Mouse (Mus musculus) intestine, embryonic 14.5 days (tissue): ENCODE data around the gene Hoxb8. TPM values are rescaled to one million over a fixed set of nuclear protein-coding genes. Genes with fewer than 3 reads are reported as not detected.

Experiments
- ATAC-seq: fragments of 200-750 bp; cut with Nextera tagmentation; replicated peaks from 2 replicates; pipeline ENCODE4 v1.8.0; 2017; ENCODE audit warnings: low read depth, moderate number of reproducible peaks, moderate TSS enrichment, moderate library complexity; ENCODE audit not compliant: low FRiP score, low TSS enrichment
- DNase-seq: peaks from one replicate; pipeline ENCODE4 v3.0.0-alpha.2; 2018; ENCODE audit warnings: low spot score
- H3K27ac ChIP-seq: fragments of 300-500 bp; sonication (generic); 2 replicates; pipeline ENCODE4 v1.5.1; 2014; ENCODE audit warnings: low read depth, mild to moderate bottlenecking, control low read depth
- H3K27me3 ChIP-seq: fragments of 300-500 bp; sonication (generic); replicated peaks from 2 replicates; pipeline ENCODE4 v1.6.1; 2014; ENCODE audit warnings: low read length, control low read depth; ENCODE audit not compliant: control insufficient read depth, insufficient read depth
- H3K36me3 ChIP-seq: fragments of 300-500 bp; sonication (generic); 2 replicates; pipeline ENCODE4 v1.6.1; 2014; ENCODE audit warnings: low read length, control low read depth; ENCODE audit not compliant: control insufficient read depth, insufficient read depth
- H3K4me1 ChIP-seq: fragments of 300-500 bp; sonication (generic); replicated peaks from 2 replicates; pipeline ENCODE4 v1.6.1; 2014; ENCODE audit warnings: low read length, control low read depth, mixed read lengths; ENCODE audit not compliant: control insufficient read depth, insufficient read depth
- H3K4me2 ChIP-seq: fragments of 300-500 bp; sonication (generic); 2 replicates; pipeline ENCODE4 v1.6.1; 2014; ENCODE audit warnings: low read length
- H3K4me3 ChIP-seq: fragments of 300-500 bp; sonication (generic); 2 replicates; pipeline ENCODE4 v1.5.1; 2014; ENCODE audit warnings: low read depth, low read length, control low read depth, mixed read lengths
- H3K9ac ChIP-seq: fragments of 300-500 bp; sonication (generic); 2 replicates; pipeline ENCODE4 v1.6.1; 2014; ENCODE audit warnings: mild to moderate bottlenecking, low read length
- H3K9me3 ChIP-seq: fragments of 300-500 bp; sonication (generic); 2 replicates; pipeline ENCODE4 v1.6.1; 2016; ENCODE audit warnings: low read length, control low read depth; ENCODE audit not compliant: control insufficient read depth
- WGBS: fragments of 180-500 bp; shearing (Covaris S2); extraction: QIAGEN DNeasy Blood & Tissue Kit; methylation state at CpG from one replicate; pipeline ENCODE4 v1.1.7; 2014; 5-methylcytosine and 5-hydroxymethylcytosine counted together
- microRNA counts: library from miRNA; unstranded; fragments of <30 nt; microRNA quantifications from one replicate; lab custom pipeline; 2016
- microRNA-seq: library from miRNA; unstranded; fragments of <30 nt; microRNA quantifications from one replicate; pipeline ENCODE4, GENCODE M21; 2016
- polyA plus RNA-seq: library from polyadenylated mRNA; unstranded; fragments of >200 nt; fragmentation: Nextera tagmentation; extraction: Ambion mirVana; gene quantifications from 2 replicates; pipeline ENCODE4 v1.2.1, GENCODE M21; 2014

Gene Hoxb8
- polyA plus RNA-seq, 1 experiment from 2014 or later, result 1.7 TPM

GRCm38 (mm10) chr11:96333241-96334001 lies 51.7 kb downstream of the Hoxb8 start:
- Histone ChIP-seq H3K36me3 (peaks cover 10% of the 10 kb centered on the region; the same call in 1 of the 2 replicates), H3K27me3 (no peaks in the 10 kb centered on the region), H3K9ac (peak overlapping the region; percentile 83), H3K4me3 (peak overlapping the region; percentile 43), H3K4me2 (peak overlapping the region; percentile 89), H3K9me3 (no peaks in the 10 kb centered on the region), H3K4me1 (peaks cover 83% of the 10 kb centered on the region), H3K27ac (peak overlapping the region; percentile 99)
- 10% methylated on average over 17 of the region's 17 CpGs for WGBS
- peak; percentile 82 for DNase-seq
- peak; percentile 41; the same call in 1 of the 2 replicates for ATAC-seq

GRCm38 (mm10) chr11:96334002-96334364 lies 52.3 kb downstream of the Hoxb8 start:
- Histone ChIP-seq H3K4me1 (peaks cover 84% of the 10 kb centered on the region), H3K4me3 (peak overlapping the region; percentile 43), H3K9ac (peak overlapping the region; percentile 83), H3K9me3 (no peaks in the 10 kb centered on the region), H3K36me3 (peaks cover 10% of the 10 kb centered on the region; the same call in 1 of the 2 replicates), H3K27ac (peak overlapping the region; percentile 99), H3K27me3 (no peaks in the 10 kb centered on the region), H3K4me2 (peak overlapping the region; percentile 89)
- ATAC-seq (no peak), DNase-seq (peak; percentile 73)
- WGBS, result 9% methylated on average over 2 of the region's 2 CpGs

MicroRNAs within 50 kb of the gene (microRNA counts, 519-probe panel; counts per million panel counts)
- microRNA mmu-miR-10a (lab: Ali Mortazavi, UCI) (5,538 counts per million, percentile 93 among the panel's probes with 10 or more counts), microRNA mmu-miR-196a (lab: Ali Mortazavi, UCI) (4,108 counts per million, percentile 64 among the panel's probes with 10 or more counts)

Small RNA genes lying within 50 kb of the gene (microRNA-seq; reads per million reads assigned to microRNA genes)
- gene Mir10a, result 83,668 reads per million, percentile 100 among the genes with 10 or more reads in this experiment
- gene Mir196a-1, result 9.7 reads per million, percentile 39 among the genes with 10 or more reads in this experiment

Other genes starting within 250 kb of the Hoxb8 start
- 37.1 and 39.3 TPM in 2 replicates for gene Snf8, start 247.0 kb upstream of the Hoxb8 start, polyA plus RNA-seq
- gene Ube2z, start 216.5 kb upstream of the Hoxb8 start, polyA plus RNA-seq, result 33.5 and 33.9 TPM in 2 replicates
- 943 and 1,086 TPM in 2 replicates for gene Atp5g1, start 206.2 kb upstream of the Hoxb8 start, polyA plus RNA-seq
- 0.11 TPM in 1 of 2 replicates, not detected in the other for gene Calcoco2, start 169.9 kb upstream of the Hoxb8 start, polyA plus RNA-seq
- 0.15 and 0.22 TPM in 2 replicates for gene Ttll6, start 148.1 kb upstream of the Hoxb8 start, polyA plus RNA-seq
- not detected in 2 replicates for gene Hoxb13, start 87.6 kb upstream of the Hoxb8 start, polyA plus RNA-seq
- gene Hoxb9, start 10.4 kb upstream of the Hoxb8 start, polyA plus RNA-seq, result 1.0 and 1.1 TPM in 2 replicates
- 11.7 and 13.2 TPM in 2 replicates for gene Hoxb7, start 4.7 kb downstream of the Hoxb8 start, polyA plus RNA-seq
- gene Hoxb6, start 10.6 kb downstream of the Hoxb8 start, polyA plus RNA-seq, result 18.1 and 24.1 TPM in 2 replicates
- 49.6 and 51.6 TPM in 2 replicates for gene Hoxb5, start 21.4 kb downstream of the Hoxb8 start, polyA plus RNA-seq
- 3.5 and 3.8 TPM in 2 replicates for gene Hoxb4, start 36.4 kb downstream of the Hoxb8 start, polyA plus RNA-seq
- 3.7 and 4.9 TPM in 2 replicates for gene Hoxb3, start 41.4 kb downstream of the Hoxb8 start, polyA plus RNA-seq
- gene Hoxb2, start 68.6 kb downstream of the Hoxb8 start, polyA plus RNA-seq, result 22.9 and 27.9 TPM in 2 replicates
- gene Hoxb1, start 83.8 kb downstream of the Hoxb8 start, polyA plus RNA-seq, result 0.36 and 0.42 TPM in 2 replicates
- 0.87 and 1.7 TPM in 2 replicates for gene Skap1, start 182.7 kb downstream of the Hoxb8 start, polyA plus RNA-seq